In genomic region chr8:123406786-123407185, GRCm38 (mm10) we compare ENCODE assay signal across 8 mouse cellular contexts. TPM values are rescaled to one million over a fixed set of nuclear protein-coding genes. Genes with fewer than 3 reads are reported as not detected.
DNase-seq lines count a peak whose midpoint lies in the region; ATAC-seq lines count a peak whose summit lies in the region.

TSS of gene Mc1r (plus strand) at chr8:123407107.

- 0 out of 2 replicates have a peak, but pooled peaks have one; percentile 3 for ATAC-seq in lung, embryonic 16.5 days (ENCODE audit: low read depth)

- no peak within 1 kb of the TSS for H3K4me3 ChIP-seq in lung, embryonic 16.5 days (ENCODE audit: low read length)

- H3K27me3 ChIP-seq in lung, embryonic 16.5 days (ENCODE audit: control insufficient read depth, insufficient read depth, low read depth, low read length): peaks cover 32% of the 10 kb centered on the region

- WGBS in lung, embryonic 16.5 days: 6% methylated on average over 4 of the region's 4 CpGs

- peak; percentile 33 for DNase-seq in 3134 (ENCODE audit: extremely low read depth, insufficient read length, low spot score)
- peak; percentile 84 for DNase-seq in CD4-positive, CD25-positive, alpha-beta regulatory T cell, adult 2 months (ENCODE audit: low read depth, low spot score)
- DNase-seq in c-Kit-positive CD71-negative TER-119-negative erythroid progenitor cells, embryonic 14.5 days (ENCODE audit: low read depth): peak; percentile 64
- peak; percentile 71 to 79 for DNase-seq in frontal cortex, postnatal 36 days (ENCODE audit: low spot score in 2 of 2)
- DNase-seq in kidney, postnatal 36 days: peak; percentile 66 to 81
- peak; percentile 84 for DNase-seq in retina, postnatal 1 day
- no peak for DNase-seq in yolk sac, embryonic 10.5 days (ENCODE audit: low spot score)

- no peaks in the 10 kb centered on the region for H3K4me1 ChIP-seq in lung, embryonic 16.5 days (replicated peaks; ENCODE audit: control insufficient read depth, insufficient read depth, low read length)

- no peak within 1 kb of the TSS for H3K9ac ChIP-seq in lung, embryonic 16.5 days (ENCODE audit: low read length)

- H3K4me2 ChIP-seq in lung, embryonic 16.5 days (ENCODE audit: low read depth, low read length): no peak within 1 kb of the TSS

- no peaks in the 10 kb centered on the region for H3K9me3 ChIP-seq in lung, embryonic 16.5 days (ENCODE audit: control insufficient read depth, low read length)

- H3K36me3 ChIP-seq in lung, embryonic 16.5 days (ENCODE audit: control insufficient read depth, insufficient read depth, low read length): no peaks in the 10 kb centered on the region; the same call in 1 of the 2 replicates

- no peak within 1 kb of the TSS for H3K27ac ChIP-seq in lung, embryonic 16.5 days (ENCODE audit: low read length)

RNA-seq across cellular contexts. Expression of gene Mc1r, which starts in this region (rescaled TPM):
- polyA plus RNA-seq in lung, embryonic 16.5 days (2015; fragmentation: Nextera tagmentation; extraction: Ambion mirVana): not detected in 2 replicates

Comparison
In these comparisons a context has a peak if more than half of its experiments do, and no peak if none do; other contexts are left out.
1. Peak in ATAC-seq in lung, embryonic 16.5 days; RNA of the gene not detected or under 1 TPM.